In the genomic region with DNA sequence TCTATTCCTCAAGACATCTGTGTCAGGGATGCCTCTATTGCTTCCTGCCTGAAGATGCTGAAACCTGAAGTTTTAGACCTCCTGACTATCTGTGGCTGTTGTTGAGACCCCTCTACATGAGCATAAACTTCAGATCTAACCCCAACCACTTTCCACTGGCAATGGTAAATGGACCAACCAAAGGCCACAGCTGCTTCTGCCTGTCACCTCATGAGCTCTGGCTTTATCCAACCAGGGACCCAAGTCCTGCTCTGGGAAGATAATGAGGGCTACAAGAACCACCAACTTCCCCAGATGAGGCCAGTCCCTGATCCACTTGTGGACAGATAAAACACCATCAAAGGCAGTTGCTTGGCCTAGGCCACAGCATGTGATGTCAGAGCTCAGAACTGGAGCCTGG, we compare ENCODE assay signal across 2 mouse cellular contexts.
TF ChIP-seq lines count a peak whose summit lies in the region.

No protein-coding gene starts in this region.

TF ChIP-seq in MEL, 35 proteins besides CTCF, POLR2A, EP300 and RAD21 (continued from another document):
- TF ChIP-seq SIN3A (IDR thresholded peaks at IDR 0.05; ENCODE audit: low read length) (no peak), MYC (IDR thresholded peaks at IDR 0.05; ENCODE audit: low read depth, low read length) (no peak), GATA1 (IDR thresholded peaks at IDR 0.05; ENCODE audit: low read depth, low read length) (no peak), USF2 (IDR thresholded peaks at IDR 0.05; ENCODE audit: borderline replicate concordance in 1 of 2, insufficient read depth in 1 of 2, low read depth in 1 of 2, low read length in 2 of 2) (no peak), MAX (IDR thresholded peaks at IDR 0.05; ENCODE audit: low read length) (no peak), BHLHE40 (IDR thresholded peaks at IDR 0.05; ENCODE audit: borderline replicate concordance, low read depth, low read length) (no peak), TCF12 (IDR thresholded peaks at IDR 0.05; ENCODE audit: low read depth, low read length) (no peak), SMC3 (IDR thresholded peaks at IDR 0.05; ENCODE audit: low read depth, low read length) (no peak), ZKSCAN1 (IDR thresholded peaks at IDR 0.05; ENCODE audit: low read depth, low read length) (no peak)

TF ChIP-seq in myocyte, 11 proteins besides CTCF, POLR2A, EP300 and RAD21 (continued from another document):
- TF ChIP-seq E2F4 (IDR thresholded peaks at IDR 0.05; ENCODE audit: insufficient read depth) = no peak
- peak; percentile 77 to 96 (median 95) for TF ChIP-seq MYOD1 (IDR thresholded peaks at IDR 0.05; ENCODE audit: control insufficient read depth in 1 of 3, insufficient read length in 2 of 3, low read depth in 2 of 3)
- TF ChIP-seq TCF12 (IDR thresholded peaks at IDR 0.05; ENCODE audit: insufficient read depth, poor library complexity, severe bottlenecking) = peak; percentile 43
- peak in 1 of 3 experiments; percentile 44 for TF ChIP-seq MYOG (IDR thresholded peaks at IDR 0.05; ENCODE audit: control insufficient read depth in 1 of 3, insufficient read depth in 1 of 3, insufficient read length in 2 of 3, low read depth in 2 of 3)
- no peak for TF ChIP-seq SRF (IDR thresholded peaks at IDR 0.05; ENCODE audit: control insufficient read depth, insufficient read length, low read depth)
- TF ChIP-seq USF1 (IDR thresholded peaks at IDR 0.05; ENCODE audit: low read depth) = no peak
- TF ChIP-seq CEBPB (IDR thresholded peaks at IDR 0.05; ENCODE audit: insufficient read depth, poor library complexity, severe bottlenecking) = no peak
- TF ChIP-seq REST (IDR thresholded peaks at IDR 0.05; ENCODE audit: insufficient read depth, insufficient read length) = no peak
